Mouse (Mus musculus): ENCODE measurements at regions not wholly inside any gene's neighbourhood (a gene's known extent, or its start where the extent isn't known, plus 50 kb on each side); places are given as distances from the start of the nearest gene placed in this dataset.

GRCm38 (mm10) chr4:97236384-97236783 lies 53.4 kb upstream of the Gm10192 start:
- no peaks in the 10 kb centered on the region for H3K27me3 ChIP-seq (ENCODE audit: control insufficient read depth, insufficient read depth, low read length)
- H3K4me3 ChIP-seq (replicated peaks; ENCODE audit: low read length): no peak overlapping the region
- ATAC-seq (ENCODE audit: low FRiP score, low read depth) (no peak), DNase-seq (ENCODE audit: low spot score) (no peak)
- H3K27ac ChIP-seq (replicated peaks; ENCODE audit: low read depth, low read length): no peak overlapping the region
- H3K36me3 ChIP-seq (ENCODE audit: control insufficient read depth, insufficient read depth, low read length): no peaks in the 10 kb centered on the region
- no peak overlapping the region for H3K4me2 ChIP-seq (replicated peaks; ENCODE audit: low read depth, low read length, severe bottlenecking)
- 0 out of 2 replicates have a peak, but pooled peaks cover 4% of the 10 kb centered on the region for H3K9me3 ChIP-seq (ENCODE audit: control insufficient read depth, low read length)
- no peak for TF ChIP-seq POLR2A (IDR thresholded peaks at IDR 0.05; ENCODE audit: borderline replicate concordance, extremely low read depth, insufficient read depth, insufficient read length)
- 75% methylated on average over 1 of the region's 1 CpGs for WGBS
- no peak overlapping the region for H3K9ac ChIP-seq (ENCODE audit: low read depth, low read length, severe bottlenecking)
- no peaks in the 10 kb centered on the region for H3K4me1 ChIP-seq (ENCODE audit: control insufficient read depth, insufficient read depth, low read length)

- Histone ChIP-seq H3K4me2 (replicated peaks; ENCODE audit: low read depth, low read length, severe bottlenecking) (no peak overlapping the region), H3K4me1 (ENCODE audit: control insufficient read depth, insufficient read depth, low read length) (no peaks in the 10 kb centered on the region), H3K9ac (ENCODE audit: low read depth, low read length, severe bottlenecking) (no peak overlapping the region), H3K27ac (replicated peaks; ENCODE audit: low read depth, low read length) (no peak overlapping the region), H3K4me3 (replicated peaks; ENCODE audit: low read length) (no peak overlapping the region), H3K36me3 (ENCODE audit: control insufficient read depth, insufficient read depth, low read length) (no peaks in the 10 kb centered on the region), H3K9me3 (ENCODE audit: control insufficient read depth, low read length) (0 out of 2 replicates have a peak, but pooled peaks cover 2% of the 10 kb centered on the region), H3K27me3 (ENCODE audit: control insufficient read depth, insufficient read depth, low read length) (no peaks in the 10 kb centered on the region)
- ATAC-seq (ENCODE audit: low FRiP score, low read depth): no peak
- WGBS: 57% methylated on average over 2 of the region's 2 CpGs
- no peak for TF ChIP-seq POLR2A (IDR thresholded peaks at IDR 0.05; ENCODE audit: borderline replicate concordance, extremely low read depth, insufficient read depth, insufficient read length)
- no peak for DNase-seq (ENCODE audit: low spot score)
Observed at GRCm38 (mm10) chr4:97235945-97236383, 53.0 kb upstream of the Gm10192 start.
